Mouse (Mus musculus) gonadal fat pad, adult 2 months (tissue): ENCODE measurements around the gene Piga. TPM values are rescaled to one million over a fixed set of nuclear protein-coding genes. Genes with fewer than 3 reads are reported as not detected.

Experiments used
- DNase-seq: peaks from one replicate; pipeline ENCODE4 v3.0.0-alpha.2; 2012; ENCODE audit warnings: low read depth
- polyA plus RNA-seq: library from polyadenylated mRNA; depleted of rRNA; stranded (reverse); fragments of >200 nt; gene quantifications from 2 replicates; pipeline ENCODE4 v1.2.3, GENCODE M21; 2012; rRNA removed

Piga gene
- polyA plus RNA-seq: 9.0 and 9.8 TPM in 2 replicates

DNA sequence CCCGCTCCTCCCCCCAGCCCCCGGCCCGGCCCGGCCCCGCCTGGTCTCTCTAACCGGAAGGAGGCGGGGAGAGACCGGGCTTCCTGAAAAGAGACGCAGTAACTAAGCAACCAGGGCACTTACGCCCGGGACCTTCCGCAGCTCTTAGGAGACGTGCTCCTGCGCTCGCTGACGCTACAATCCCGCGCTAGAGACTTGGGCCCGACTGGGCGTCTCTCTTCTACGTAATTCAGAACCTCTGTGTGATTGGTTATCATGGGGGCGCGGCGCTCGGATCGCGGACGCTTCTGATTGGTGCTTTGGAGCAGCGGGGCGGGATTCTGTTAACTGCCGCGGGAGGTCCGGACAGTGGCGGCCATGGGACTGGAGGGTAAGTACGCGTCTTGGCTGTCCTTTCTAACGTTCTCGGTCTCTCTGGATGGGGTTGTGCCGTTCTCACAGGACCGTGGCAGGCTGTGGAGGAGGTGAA is at the start of gene Piga:
Gene Piga, plus strand, starts transcription at position 317 of the 469 bp plus-strand sequence.
- no peak for DNase-seq

DNA sequence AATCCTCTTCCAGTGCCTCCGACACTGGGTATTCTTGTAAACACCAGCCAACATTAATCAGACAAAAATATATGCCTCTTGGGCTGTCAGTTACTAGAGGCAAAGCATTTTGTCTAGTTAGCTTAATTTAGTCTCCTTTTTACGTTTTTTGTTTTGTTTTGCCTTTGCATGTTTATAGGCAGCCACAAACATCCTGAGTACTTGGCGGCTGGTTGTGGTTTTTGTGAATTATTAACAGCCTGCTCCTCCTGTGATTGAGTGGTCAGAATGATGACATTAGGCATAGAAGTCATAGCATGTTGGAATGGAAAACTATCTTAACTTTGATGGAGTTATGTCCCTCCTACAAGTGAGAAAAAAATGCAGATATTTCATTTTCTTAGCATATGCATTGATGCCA is 49.0 kb upstream of the Piga start:
- DNase-seq: no peak

DNA sequence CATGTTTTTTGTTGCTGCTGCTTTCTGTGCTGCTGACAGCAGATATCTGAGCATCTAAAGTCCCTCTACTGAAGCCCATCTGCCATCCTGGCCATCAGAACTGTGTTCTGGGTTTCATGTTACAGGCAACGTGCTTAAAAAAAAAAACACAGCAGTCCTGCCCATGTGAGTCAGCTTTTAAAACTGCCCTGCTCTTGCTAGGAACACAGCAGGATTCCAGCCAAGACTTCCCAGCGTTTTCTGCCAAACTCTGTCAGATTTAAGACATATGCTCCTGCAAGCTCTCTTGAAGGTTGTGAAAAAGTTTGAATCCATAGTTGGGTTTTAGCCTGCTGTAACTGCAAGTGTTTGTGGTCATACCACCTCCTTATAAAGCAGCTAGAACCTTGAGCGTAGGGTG is 46.5 kb upstream of the Piga start, which contains the start of gene Vegfd:
Gene Vegfd, plus strand, starts transcription at position 298 of the 400 bp plus-strand sequence.
- DNase-seq: no peak

GRCm38 (mm10) chrX:164374586-164374985 is 45.0 kb upstream of the Piga start:
- no peak for DNase-seq

DNA sequence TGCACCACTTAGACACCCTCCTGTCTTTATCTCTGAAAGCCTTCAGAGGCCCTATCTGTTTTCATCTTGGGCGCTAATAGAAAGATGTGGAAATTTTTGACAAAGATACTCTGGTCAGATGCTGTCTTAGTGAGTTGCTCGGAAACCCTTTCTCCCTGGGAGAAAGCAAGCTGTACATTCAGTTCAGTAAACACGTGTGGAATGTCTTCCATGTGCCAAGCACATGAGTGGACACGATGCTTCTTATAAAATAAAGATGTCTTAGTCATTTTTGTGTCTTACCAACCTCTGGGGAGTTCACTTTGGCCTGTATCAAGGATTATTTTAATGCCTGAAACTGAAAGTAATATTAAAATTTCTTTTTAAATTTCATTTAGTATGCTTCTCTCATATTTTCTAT is 39.9 kb upstream of the Piga start:
- DNase-seq: no peak

- DNase-seq: peak; percentile 40
Measured at GRCm38 (mm10) chrX:164381618-164382408, 37.8 kb upstream of the Piga start.

GRCm38 (mm10) chrX:164394091-164394490 is 25.5 kb upstream of the Piga start:
- no peak for DNase-seq

- no peak for DNase-seq
Measured at GRCm38 (mm10) chrX:164398456-164398855, 21.1 kb upstream of the Piga start.

DNA sequence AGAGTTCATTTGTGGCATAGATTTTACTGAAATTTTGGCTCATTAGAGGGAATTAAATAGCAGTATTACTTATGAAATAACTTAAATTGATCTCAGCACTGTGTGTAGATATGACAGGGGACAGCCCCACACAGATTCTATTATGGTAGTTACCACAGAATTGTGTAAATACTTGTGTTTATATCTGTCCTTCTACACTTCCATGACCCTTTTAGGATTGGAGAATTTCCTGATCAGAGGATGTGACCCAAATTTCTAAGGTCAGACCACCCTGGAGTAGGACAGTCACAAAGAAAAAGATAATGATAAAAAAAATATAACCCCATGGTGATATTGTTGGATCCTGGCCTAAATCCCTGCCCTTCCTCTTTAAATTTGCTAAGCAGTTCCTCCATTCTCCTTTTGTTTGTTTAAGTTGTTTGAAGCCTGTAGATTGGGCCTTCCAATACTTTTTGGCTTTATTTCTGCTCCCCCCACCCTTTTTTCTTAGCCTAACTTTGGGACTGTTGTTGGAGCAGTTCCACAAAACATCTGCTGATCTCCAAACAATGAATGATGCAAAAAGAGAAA is 14.4 kb upstream of the Piga start:
- no peak for DNase-seq

- DNase-seq: no peak
Measured at GRCm38 (mm10) chrX:164406133-164407022, 13.2 kb upstream of the Piga start.

DNA sequence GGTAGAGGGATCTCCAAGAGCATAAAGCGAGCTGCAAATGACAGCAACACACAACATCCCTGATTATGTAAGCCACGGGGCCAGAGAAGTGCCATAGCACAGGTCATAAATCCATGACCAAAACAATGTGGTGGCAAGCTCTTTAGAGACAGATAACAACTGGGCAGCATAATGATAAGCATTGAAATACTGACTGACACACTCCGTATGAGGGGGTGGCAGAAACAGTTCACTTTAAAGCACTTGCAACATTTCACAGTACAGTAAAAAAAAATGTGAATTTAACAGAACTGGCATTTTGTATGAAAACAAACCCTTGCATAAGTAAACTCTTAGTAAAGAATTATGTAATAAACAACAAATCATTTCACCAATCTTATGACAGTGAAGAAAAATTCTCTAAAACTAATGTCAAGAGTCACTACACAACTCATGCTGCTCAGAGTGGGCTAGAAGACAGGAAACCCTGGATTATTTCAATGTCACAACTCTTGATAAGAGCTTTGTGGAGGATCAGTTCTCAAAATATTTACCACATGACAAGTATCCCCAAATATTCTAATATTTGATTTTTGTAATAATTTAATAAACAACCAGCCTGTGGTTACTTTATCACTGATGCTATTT is 11.2 kb upstream of the Piga start:
- no peak for DNase-seq

DNA sequence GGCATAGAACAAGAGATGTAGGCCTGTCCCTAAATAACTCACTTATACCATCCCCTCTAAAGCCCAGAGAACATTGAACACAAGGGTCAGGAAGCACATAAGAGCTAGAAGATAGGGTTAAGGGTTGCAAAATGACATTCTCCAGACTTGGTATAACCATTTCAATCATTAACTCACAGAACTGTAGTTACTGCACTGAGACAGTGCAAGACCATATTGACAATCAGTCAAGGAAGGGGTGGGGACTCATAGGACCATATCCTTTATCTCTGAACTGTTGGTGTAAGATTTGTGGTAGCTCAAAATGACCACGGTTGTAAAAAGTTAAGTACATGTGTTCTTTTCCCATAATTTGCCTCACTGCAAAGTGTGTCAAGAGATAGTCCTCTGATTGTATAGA is 9.0 kb upstream of the Piga start:
- DNase-seq: no peak

GRCm38 (mm10) chrX:164416803-164417202 is 2.8 kb upstream of the Piga start:
- no peak for DNase-seq

DNA sequence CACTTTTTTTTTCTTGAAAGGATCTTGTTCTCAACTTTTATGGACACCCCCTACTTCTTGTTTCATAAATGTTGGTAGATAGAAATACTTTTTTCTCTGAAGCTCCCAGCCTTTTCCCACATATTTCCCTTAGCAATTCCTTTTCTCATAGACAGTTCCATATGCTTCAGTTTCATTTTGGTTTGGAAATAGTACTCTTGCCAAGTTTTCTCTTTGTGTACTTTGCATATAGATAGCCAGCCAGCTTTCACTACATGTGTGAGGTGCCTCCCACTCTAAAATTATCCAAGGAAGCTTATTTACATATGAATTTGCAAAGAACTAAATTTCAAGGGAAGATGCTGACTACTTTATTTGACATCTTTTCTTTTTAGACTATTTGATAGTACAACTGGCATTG is 1.6 kb upstream of the Piga start:
- DNase-seq: no peak

- DNase-seq: no peak
Measured at GRCm38 (mm10) chrX:164419955-164420354, 368 bp downstream of the Piga start.

DNA sequence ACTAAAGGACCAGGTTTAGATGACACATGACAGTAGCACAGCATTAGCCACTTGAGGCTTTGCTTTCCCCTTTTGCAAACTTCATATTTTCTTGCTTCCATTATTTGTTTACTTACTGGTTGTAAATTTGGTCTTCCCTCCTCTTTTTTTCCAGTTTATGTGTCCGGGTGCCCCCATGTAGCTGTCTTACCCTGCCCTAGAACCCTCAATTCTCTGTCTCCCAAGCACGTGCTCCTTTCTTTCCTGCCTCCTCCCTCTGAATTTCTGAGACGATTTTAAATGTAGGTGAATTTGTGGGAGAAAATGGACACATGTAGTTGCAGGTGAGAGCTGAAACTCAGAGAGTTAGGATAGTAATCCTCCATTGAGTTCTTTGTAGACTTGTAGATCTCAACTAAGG is 931 bp downstream of the Piga start:
- no peak for DNase-seq

DNA sequence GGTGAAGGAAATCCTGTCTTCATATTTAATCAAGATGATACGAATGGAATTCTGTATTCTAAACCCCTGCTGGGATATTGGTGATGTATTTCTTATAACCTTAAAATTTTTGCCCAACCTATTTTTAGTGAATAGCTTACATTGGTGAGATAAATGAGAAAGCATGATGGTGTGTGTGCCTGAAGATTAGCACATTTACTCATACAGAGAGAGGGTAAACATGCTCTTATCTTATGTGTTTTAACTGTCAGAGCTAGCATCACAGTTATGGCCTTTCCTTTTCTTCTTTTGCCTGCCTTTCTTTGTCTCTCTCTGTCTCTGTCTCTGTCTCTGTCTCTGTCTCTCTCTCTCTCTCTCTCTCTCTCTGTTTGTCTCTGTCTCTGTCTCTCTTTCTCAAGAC is 5.2 kb downstream of the Piga start:
- DNase-seq: no peak

GRCm38 (mm10) chrX:164427295-164427694 is 7.7 kb downstream of the Piga start:
- DNase-seq: no peak

- no peak for DNase-seq
Measured at GRCm38 (mm10) chrX:164428224-164428623, 8.6 kb downstream of the Piga start.

DNA sequence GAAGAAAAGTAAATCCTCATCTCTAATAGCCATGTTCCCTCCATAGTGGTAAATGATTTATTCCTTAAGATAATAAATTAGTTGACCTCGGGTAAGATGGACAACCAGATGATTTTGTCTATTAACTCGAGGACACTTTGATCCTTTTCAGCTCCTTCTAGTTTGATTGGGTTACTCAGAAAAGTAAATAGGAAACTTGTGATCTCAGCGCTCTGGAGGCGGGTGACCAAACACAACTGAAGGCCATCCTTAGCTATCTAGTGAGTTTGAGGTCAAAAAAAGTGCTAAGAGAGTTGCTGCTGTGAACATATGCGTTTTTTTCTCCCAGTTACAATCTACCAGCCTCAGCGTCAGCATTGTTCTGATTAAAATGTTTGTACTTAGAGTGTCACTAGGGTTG is 11.0 kb downstream of the Piga start:
- no peak for DNase-seq

- no peak for DNase-seq
Measured at GRCm38 (mm10) chrX:164431133-164431532, 11.5 kb downstream of the Piga start.

- no peak for DNase-seq
Measured at GRCm38 (mm10) chrX:164431541-164431940, 12.0 kb downstream of the Piga start.
